Mouse (Mus musculus) lung, postnatal 14 days (tissue): ENCODE data around the gene Maml2.

Experiments
- DNase-seq: peaks from one replicate; pipeline ENCODE4 v3.0.0; 2021

Maml2 gene

DNA sequence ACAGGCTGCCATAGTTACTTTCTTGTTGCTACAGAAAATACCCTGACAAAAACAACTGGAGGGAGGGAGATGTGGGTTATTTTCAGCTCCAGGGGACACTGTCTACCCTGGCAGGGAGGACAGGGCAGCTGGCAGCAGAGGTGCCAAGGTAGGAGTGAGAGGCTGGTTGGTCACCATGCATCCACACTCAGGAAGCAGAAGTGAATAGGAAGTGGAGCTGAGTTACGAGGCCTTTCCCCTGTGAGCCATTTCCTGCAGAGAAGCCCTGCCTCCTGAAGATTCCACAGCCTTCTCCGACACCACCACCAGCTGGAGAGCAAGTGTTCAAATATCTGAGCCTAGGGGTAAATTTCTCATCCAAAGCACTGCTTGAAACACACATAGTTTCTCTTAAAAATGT is 277.2 kb downstream of the Maml2 start:
- no peak for DNase-seq

DNA sequence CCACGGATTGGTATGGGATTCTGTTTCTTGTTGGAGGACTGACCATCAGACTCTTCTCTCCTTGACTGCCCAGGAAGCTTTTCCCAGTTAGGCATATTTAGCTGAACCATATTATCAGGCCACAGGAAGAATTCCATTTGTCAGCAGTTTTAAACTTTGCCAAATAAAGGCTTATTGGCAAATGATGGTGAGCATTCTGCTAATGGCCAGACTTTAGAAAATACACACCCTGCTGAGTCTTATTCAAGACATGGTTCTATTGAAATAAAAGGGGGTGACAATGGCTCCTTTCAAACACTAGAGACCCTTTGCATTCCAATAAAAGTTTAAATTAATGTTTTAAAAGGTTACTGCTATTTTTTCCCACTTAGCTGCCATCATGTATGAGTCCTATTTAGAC is 279.4 kb downstream of the Maml2 start:
- no peak for DNase-seq

DNA sequence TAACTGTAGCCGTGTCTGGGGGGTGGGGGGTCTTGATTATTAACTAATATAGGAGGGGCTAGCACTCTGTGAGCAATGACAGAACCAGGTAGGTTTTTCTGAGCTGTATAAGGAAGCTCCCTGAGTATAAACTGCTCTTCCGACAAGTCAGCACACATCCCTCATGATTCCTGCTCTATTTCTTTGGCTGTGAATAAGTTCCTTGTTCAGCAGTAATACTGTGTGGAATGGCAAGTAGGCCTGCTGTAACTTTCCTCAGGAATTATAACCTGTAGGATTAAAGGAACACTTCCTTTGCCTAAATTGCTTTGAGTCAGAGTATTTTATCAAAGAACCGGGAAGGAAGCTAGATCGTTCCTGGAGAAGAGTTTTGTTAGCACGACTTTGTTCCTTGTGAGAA is 283.4 kb downstream of the Maml2 start:
- no peak for DNase-seq

DNA sequence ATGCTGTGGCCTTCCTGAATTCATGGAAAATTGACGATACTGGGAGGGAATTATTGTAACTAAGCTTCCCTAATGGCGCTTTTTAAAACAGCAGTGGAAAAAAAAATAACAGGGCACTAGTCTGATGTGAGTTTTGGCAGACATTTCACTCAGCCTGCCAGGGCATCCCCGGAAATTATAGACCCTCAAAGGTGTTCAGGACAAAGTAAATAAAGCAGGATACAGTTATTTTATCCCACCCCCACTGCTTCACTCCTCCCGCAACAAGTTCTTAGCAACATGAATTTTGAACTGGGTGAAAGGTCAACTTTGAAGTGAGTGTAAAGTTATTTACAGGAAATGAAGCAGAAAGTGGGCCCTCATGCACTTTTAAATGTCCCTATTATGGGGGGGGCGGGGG is 286.2 kb downstream of the Maml2 start:
- no peak for DNase-seq

DNA sequence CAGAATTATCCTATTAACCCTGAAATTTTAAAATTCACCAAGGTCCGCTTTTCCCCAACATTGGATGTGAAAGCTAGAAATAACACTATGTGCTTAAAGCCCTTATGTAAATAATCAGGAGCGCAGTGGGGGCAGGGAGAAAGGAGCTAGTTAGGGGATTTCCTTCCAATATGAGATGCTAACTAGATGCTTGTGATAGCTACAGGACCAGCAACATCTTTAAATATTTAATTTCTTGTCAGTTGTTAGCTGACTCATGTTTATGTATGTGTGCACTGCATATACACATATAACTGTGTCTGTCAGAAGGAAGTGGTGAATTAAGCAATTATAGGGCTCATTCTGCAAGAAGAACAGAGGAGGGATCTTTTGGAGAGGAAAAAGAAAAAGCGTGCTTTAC is 286.7 kb downstream of the Maml2 start:
- DNase-seq: no peak

DNA sequence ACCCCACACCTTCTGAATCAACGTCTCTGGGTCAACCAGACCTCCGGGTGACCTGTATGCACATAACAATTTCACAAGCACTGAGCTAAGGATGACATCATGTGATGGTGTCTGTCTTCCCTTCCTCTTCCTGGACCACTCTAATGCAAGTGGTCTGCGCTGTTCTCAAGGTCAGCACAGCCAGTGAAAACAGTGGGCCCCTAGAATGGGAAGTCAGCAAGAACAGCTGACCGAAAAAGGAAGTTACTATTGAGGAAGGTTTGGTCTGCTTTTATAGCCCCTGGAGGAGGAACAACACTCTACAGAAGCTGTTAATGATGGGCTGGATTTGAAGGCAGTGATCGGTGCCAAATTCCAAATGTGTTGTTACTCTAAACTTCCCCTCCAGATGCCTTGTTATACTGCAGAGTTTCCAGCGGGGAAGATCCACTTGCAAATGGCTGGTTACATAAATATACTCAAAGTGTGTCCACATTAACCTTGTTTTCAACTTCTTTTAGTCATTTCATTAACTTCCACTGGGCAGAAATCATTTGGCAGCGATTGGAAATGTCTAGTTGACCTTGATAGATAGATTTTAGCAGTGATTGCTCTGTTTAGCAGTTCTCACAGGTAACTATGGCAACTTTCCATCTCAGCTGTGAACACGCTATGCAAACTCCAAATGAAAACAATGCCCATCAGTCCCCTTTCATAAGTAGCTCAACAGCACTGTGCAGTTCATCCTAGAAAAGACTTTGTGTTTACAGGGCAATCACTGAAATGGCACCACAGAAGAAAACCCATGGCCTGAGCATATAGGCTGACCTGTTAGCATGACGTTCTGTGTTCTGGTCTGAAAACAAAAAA is 289.6 kb downstream of the Maml2 start:
- peak; percentile 34 for DNase-seq

DNA sequence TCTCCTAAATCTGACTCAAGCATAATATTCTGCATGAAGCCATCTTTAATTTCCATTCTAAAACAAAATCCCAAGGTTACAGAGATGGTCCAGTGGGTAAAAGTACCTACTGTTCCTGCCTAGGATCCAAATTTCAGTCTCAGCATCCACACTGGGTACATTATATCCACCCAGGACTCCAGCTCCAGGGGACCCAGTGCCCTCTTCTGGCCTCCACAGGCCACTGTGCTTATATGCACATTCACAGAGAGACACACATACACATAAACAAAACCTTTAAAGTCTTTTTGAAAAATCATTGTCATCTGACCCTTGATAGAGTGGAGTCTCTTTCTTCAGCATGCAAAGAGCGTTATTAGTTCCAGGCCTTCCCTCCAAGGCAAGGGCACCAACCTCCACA is 291.0 kb downstream of the Maml2 start:
- no peak for DNase-seq

DNA sequence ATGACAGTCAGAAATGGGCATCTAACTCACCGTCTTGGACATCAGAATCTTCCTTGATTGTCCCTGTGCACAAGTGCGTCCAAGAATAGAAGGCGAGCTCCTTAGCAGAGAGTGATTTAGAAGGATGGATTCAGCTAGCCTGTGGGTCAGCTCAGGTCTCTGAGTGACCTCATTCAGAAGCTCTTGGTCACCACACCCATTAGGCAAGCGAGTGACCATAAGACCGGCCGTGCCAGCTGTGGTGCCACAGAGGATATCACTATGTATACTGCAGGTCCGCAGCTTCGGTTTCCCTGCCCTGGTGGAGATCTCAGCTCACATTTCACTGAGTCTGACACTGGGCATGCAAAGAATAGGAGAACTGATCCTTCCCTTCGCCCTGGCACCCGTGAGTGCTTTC is 294.9 kb downstream of the Maml2 start:
- no peak for DNase-seq

DNA sequence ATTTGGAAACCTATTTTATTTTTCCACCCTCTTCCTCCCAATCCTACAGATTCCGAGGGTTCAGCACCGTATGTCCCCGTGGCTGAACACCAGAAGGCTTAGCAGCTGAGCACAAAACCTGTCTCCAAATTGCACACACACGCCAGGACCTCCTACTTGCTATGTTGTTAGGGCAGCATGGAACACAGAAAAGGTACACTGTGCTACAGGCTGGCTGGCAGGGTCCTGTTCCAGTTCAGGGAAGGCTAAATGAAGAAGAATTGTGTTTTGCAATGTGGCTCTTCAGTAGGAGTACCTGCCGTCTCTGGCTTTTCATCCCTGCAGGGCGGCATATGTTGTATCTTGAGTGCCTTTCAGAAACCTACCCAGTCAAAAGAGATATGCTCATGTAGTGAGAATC is 300.0 kb downstream of the Maml2 start:
- no peak for DNase-seq

DNA sequence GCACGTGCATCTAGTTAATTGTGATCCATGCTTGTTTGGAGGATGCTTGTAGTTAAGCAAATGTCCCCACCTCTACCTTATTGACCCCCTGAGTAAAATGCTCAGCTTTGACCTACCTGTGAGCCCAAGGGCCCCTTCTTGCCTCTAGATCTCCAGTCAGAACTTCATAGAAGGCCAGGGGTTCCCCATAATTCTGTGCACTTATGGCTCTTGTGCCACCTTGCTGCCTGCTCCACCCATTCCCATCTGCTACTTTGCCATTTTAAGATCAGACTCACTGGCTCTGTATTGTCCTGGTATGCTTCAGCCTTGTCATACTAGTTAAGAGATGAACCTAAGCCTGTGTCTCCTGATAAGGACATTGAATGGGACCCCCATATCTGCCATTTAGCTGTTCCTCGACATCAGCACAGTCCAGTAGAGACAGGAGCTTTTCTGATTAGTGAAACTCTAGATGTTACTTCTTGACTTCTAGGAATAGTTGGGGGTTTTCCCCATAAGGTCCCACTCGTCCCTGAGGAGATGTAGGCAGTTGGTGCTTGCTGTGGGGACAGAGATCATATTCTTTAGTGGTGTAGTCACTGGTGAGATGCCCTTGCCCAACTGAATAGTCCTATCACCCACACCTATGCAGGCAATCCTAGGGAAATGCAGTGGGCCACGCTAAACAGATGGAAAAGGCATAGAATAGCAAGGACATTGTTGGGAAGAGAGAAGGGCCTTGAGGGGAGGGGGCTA is 301.0 kb downstream of the Maml2 start:
- no peak for DNase-seq

DNA sequence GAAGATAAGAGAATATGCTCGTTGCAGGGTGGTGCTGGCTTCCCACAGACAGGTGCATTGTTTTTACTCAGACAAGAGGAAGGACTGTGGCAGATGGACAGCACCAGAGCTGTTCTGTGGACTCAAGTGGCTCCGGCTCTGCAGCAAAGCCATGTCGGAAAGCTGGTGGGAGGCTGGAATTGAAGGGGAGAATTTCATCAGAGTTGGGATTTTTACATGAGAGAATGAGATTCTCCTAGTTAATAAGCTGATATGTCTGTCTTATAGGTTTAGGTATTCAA is 301.5 kb downstream of the Maml2 start:
- DNase-seq: no peak

DNA sequence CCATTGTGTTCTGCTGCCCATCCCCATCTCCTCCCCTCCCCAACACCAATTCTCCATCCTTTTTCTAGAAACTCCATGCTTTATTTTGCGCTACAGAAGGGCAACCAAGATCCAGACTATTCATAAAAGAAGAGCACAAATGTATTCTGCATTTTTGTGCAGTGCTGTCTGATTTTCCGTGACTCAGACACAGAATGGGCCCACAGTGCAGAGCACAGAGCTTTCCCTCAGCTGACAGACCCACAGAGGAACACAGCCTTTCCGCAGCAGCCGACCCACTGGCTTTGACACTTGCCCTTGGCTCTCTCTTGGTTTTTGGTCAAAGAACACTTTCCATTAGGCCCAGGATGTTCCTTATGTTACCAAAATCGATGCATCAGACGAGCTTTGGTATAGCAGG is 302.0 kb downstream of the Maml2 start:
- DNase-seq: no peak

DNA sequence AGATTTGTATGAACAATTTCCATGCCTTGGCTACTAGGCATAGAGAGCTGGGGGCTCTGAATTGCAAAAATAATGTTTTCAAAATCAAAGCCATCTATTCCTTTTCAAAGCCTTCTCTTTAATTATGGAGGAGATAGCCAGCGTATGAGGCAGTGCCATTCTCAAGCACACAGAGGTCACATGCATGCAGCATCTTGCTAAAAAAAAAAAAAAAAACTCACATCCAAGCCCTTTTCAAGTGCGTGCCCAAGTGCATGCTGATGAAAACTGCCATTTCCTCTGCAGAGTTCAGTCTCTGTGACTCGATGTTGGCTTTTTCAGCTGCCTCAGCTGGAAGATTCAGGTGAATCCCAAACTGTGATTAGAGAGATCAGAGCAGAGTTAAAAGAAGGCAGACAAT is 304.0 kb downstream of the Maml2 start:
- DNase-seq: no peak

DNA sequence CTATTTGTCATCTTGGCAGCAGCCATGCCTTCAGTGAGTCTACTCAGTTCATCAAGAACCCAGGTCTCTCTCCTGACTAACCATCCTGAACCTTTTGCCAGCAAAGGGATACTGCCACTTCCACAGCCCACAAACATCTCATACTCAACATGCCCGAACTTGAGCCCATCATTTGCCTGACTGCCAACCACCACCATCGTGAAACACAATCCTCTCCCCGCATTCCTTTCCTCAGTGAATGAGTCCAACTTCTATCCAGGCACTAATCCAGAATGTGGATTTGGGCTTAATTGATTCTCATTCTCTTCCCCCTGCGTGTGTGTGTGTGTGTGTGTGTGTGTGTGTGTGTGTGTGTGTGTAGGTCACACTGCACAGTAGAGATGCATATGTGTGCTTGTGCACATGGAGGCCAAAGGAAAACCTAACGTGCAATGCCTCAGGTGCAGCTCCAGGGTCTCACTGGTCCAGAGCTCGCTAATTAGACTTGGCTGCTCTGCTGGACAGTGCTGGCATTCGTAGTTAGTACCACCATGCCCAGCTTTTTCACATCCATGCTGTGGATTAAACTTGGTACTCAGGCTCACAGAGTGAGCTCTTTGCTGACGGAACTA is 305.9 kb downstream of the Maml2 start:
- DNase-seq: no peak

DNA sequence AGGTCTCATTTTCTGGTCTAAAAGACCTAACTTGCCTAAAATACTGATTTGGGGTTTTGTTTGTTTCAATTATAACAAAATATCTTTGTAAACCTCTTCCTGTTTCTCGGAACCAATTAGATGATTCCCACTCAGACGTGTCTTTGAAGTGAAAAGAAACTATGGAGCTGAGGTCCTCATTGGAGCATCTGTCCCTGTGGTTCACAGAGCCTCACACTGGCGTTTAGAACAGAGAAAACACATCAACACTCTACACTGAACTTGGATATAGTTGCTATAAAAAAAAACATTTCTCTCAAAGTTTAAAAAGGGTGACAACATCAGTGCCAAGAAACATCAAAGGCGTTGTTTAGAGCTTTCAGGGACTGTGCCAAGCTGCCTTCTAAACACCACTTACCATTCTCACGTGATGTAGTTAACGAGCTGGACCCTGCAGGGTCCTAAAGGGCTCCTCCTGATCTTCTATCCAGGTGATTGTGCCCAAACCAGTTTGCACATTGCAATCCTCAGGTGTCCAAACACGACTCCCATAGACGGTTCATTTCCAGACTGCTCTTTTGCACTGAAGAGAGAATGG is 309.9 kb downstream of the Maml2 start:
- DNase-seq: no peak

DNA sequence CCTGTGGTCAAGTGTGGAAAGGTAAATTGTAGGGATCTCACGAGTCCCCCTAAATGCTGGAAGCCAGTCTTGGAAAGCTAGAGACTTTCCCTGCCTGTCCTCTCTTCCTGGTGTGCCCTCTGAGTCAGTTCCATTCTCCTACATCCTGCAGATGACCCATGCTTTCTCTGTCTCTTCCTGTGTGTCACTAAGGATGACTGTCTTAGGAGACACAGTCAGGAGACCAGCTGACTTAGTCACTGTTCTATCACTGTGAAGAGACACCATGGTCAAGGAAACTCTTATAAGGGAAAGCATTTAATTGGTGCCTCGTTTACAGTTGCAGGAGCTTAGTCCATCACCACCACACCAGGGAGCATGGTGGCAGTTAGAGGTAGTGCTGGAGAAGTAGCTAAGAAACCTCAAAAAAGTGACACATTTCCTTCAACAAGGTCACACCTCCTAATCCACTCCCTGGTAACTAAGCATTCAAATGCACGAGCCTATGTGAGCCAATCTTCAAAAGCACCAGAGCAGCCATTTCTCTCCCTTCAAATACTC is 310.8 kb downstream of the Maml2 start:
- no peak for DNase-seq

DNA sequence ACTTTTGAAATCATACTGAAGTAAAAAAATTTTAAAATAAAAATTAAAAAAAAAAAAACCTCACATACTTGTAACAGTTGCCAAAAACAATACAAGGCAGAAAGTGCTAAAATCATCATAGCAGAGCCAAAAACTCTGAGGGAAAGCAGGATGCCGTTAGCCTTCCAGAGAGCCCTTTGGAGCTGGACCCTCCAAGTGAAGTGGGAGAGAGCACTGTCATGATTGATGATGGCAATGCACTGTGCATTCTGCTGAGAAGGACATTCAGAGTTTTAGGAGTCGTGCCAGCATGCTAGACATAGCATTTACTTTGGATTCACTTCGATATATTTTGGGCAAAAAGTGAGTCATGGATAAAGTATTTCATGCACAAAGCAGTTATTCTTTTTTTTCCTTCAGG is 313.8 kb downstream of the Maml2 start:
- DNase-seq: no peak

DNA sequence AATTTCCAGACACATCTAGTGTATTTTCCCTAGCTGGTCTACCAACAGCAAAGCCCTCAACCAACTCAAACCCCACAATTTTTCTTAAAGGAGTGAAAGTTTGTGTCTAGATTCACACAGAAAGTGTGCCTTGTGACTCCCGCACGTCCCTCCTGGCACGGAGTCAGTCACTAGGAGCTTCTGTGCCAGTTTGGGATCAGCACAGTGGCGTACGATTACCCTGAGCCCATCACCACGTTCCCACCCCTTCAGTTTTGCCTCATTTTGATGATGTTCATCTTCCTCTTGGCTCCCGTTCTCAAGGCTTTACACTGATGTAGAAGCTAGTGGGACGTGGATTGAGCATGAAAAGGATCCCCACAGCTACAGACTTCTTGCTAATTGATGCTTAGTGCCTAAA is 314.6 kb downstream of the Maml2 start:
- no peak for DNase-seq

DNA sequence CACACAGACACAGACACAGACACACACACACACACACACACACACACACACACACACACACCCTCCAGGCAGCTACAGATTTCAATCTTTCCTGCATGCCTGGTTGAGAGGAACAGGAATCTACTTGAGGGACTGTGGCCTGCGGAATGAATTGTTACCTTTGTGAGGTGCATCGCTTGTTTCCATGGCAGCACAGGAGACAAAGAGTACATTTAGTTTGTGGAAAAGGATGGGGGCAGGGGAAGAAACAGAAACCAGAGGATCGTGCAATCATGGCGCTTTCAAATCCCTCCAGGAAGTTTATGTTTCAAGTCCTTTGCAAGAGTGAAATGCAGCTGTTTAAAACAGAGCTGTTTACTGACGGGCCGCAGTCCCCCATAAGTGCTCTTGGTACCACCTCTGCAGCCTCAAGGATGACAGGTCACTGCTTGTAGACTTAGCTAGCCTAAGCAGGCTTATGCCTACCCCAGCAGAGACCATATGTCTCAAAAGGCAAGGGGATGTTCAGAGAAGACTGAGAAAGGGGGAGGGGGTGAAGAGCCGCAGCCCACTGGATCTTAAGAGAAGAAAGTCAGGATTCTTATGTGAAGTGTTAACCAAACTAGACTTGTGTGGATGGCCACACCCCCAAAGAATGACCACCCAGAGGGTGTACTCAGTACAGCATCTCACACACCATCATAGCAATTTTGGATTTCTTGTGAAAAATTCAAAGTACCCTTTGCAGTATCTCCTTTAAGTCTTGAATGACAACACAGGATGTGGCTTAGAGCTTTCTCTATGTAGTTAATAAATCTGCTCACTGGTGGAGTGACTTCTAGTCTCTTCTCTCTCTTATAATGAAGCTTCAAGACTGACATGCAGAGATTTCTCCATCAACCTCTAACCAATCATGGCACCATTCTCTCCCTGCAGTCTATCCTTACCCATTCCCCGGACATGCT is 315.8 kb downstream of the Maml2 start:
- no peak for DNase-seq

DNA sequence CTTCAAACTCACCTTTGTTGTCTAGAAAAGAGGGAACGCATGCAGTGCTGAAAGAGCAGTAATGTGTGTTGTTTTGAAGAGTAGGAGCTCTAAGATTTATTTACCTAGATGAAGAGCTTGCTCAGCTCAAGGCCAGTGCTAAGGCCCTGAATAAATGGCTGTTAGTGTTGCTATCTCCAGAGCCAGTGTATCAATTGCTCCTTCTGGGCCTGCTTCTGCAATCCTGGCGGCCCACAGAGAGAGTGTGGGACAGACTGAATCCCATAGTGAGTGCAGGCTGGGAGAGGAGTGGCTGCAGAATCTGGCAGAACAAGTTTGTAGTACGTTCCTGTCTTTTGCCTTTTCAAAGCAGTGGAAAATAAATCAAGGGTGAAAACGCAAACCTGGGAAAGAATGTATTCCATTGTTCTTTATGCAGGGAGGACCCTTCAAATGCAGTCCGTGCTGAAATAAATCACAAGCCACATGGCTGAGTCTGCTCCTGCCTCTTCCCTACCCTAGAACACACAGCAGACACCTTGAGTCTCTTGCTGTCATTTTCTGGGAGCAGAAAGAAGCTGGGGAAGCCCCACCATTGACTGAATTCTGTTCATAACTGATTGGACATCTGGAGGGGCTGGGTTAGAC is 318.7 kb downstream of the Maml2 start:
- DNase-seq: no peak

DNA sequence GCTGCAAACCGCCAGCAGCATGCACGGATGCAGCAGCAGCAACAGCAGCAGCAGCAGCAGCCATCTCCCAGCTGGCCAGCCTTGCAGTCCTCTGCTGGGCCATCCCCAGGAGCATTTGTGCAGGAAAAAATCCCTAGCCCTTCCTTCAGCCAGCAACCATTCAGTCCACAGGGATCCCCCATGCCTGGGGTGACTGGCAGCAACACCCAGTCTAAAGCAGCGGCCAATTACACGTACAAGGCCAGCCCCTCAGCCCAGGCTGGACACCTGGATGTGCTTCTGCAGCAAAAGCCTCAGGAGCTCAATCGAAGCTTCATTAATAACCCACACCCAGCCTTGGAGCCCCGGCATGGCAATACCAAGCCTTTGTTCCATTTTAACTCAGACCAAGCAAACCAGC is 323.0 kb downstream of the Maml2 start:
- no peak for DNase-seq

DNA sequence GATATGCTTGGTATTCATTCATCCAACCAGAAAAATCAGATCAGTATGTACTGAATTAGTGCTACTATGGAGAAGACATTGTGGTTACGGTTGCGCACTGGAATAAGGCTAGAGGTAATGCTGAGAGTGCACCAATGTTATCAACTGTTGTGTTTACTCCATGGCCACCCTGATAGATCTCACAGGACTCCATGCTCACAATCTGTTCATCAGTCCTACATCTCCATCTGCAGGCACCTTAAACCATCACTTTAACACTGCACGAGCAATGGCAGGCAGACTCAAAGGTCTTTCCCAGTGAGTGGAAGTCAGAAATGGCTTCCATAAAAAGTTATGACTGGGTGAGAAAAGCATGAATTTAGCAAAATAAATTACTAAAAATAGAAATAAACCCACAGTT is 324.2 kb downstream of the Maml2 start:
- DNase-seq: no peak
